Mouse (Mus musculus): ENCODE data around the gene Pbxip1.

The Pbxip1 gene

DNA sequence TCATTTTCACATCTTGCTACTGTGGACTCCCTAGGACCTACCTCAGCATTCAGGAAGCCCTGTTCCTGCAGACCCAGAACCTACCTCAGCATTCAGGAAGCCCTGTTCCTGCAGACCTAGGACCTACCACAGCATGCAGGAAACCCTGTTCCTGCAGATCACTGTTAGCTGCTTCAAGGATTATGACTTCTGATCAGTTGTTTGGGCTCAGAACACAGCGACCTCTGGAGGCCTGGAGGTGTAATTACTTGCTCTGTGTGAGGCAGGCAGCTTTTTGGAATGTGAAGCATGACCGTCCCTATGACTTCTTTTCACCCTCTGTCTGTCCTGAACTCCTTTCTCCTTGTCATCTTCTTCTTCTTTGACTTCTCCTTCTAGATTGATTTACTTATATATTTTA, 45.0 kb downstream of the Pbxip1 start:
- in situ Hi-C loops (cut with MboI, MseI) = loop anchor here (5.0 to 10.0 kb wide), 3 partner anchors 34 to 164 kb away; partner anchors contain the start of gene Adam15

DNA sequence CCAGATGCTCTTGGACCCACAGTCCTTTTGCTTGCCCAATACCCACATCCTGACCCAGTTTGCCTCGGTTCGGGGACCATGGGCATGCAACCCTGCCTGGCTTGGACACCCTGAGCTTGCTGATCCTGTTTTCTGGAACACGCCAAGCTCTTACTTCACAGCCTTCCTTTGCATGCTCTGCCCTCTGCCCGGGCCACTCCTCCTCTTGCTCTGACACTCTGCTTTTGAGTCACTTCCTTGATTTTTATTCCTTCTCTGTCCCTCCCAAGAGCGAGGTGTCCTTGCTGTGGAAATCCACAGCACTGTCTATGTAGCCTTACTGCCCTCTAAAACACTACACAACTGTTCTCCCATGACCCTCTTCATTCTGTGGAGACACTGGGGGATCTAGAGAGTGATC, 45.7 kb downstream of the Pbxip1 start:
- in situ Hi-C loops (cut with MboI, MseI) = loop anchor here (5.0 to 10.0 kb wide), 3 partner anchors 35 to 165 kb away; partner anchors contain the start of gene Adam15

DNA sequence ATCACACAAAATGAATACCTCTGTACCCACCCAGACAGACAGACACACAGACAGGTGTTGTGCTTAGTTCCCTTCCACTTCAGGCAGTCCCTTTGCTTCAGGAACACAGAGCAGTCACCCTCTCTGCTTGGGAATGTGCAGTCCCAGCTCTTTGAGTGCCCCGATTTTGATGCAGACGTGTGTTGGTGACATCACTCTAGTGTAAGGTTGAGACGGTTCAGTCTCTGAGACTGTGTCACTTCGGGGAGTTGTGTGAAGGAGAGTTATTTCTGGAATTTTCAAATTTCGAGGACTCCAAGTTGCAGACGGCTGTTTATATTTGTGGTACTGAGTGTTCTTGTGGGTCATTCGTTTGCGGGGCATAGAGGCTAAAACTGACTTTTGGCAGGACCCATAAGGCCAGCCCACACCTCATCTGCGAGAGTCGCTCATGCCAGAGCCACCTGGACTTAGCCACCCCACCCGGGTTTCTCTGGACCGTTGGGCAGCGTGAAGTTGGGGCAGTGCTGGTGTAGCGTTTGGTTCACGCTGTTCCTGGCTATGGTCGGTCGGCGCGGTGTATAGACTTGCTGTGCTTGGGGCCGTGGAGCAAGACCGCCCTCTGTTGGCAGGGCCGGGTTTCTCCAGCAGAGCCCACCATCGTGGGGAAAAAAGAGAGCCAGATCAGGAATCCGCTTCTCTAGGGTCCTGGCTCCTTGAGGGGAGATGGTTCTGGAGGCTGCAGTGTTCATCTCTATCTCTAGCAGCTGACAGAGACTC, 48.4 kb downstream of the Pbxip1 start:
- in situ Hi-C loops (cut with MboI, MseI) = loop anchor here (5.0 to 10.0 kb wide), 3 partner anchors 38 to 168 kb away; partner anchors contain the start of gene Adam15

DNA sequence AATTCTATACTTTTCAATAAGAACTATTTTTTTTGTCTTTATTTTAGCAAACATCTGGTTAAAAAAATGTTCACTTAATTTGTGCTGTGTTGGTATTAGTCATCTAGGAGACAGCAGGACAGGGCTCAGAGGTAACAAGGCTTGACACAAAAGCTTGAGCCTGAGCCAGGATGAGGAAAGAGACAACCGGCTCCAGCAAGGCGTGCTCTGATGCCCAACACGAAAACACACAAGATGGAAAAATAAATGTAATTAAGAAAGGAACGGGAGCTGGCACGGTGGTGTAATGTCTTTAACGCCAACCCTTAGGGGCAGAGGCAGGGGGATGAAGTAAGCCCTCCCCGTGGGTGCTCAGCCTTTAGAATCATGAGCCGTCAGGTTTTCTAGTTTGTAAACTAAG, 49.6 kb downstream of the Pbxip1 start:
- in situ Hi-C loops (cut with MboI, MseI) = loop anchor here (10.0 kb wide), 1 partner anchor 141 kb away; the partner anchor contains the start of gene Adam15

DNA sequence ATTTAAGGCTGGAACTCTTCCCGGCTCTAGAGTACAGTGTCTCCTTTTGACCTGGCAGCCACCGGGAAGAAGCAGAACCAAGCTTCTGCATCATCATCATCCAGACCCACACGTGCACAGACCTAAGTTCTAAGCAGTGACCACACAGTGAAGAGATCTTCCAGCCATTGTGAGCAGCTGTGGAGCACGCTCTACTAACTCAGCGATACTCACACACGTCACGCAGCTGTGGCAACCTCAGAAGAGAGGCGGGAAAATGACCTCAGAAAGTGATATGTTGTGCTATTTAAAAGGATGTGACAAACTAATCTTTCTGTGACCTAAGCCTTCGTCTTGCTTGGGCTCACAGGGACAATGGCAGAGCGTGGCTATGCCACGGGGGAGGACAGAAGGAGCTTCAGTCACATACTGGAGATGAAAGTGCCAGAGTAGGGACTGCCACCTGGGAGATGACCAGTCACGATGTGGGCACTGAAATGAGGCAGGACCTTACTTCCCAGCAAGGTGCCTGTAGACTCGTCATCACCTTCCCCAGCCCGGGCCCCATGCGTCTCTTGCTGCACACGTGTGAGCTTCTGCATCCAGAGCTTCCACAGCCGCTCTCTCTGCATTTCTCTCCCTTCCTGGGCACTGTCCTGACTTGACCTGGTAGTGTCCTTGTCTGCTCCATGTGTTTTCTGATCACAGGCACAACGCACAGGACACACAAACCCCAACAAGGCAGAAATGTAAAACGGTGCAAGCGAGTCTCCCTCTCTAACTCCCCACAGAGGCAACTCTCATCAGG, 50.6 kb downstream of the Pbxip1 start:
- in situ Hi-C loops (cut with MboI, MseI) = loop anchor here (10.0 kb wide), 1 partner anchor 142 kb away; the partner anchor contains the start of gene Adam15

DNA sequence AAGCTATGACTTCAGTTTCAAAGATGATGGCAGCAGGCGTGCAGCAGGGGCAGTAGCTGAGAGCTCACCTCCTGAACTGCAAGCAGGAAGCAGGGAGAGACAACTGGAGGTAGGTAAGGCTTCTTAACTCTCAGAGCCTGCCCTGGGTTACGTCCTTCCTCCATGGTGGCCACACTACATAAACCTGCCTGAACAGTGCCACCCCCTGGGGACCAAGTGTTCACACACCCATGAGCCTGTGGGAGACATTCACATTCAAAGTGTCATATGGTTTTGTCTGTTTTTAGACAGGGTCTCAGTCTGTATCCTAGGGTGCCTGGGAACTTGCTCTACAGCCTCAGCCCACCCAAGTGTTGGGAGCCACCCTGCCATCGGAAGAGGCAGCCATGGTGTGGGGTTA, 54.3 kb downstream of the Pbxip1 start:
- in situ Hi-C loops (cut with MboI, MseI) = no loop called here

DNA sequence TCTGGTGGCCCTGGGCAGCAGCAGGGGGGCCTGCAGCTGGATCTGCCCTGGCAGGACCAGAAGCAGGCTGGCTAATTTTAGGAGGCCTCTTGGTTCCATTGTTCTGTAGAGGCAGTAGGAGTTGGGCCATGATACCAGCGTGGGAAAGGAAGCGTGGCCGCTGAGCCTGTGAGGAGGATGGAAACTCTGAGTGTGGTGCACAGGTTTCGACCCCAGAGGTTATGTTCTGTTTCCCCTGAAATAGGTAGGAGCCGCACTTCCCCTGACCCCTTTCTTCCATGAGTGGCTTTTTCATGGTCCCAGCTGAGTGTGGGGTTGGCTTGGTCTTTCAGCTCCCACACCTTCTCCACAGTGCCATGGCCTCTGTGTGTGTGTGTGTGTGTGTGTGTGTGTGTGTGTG, 55.1 kb downstream of the Pbxip1 start:
- in situ Hi-C loops (cut with MboI, MseI) = no loop called here

DNA sequence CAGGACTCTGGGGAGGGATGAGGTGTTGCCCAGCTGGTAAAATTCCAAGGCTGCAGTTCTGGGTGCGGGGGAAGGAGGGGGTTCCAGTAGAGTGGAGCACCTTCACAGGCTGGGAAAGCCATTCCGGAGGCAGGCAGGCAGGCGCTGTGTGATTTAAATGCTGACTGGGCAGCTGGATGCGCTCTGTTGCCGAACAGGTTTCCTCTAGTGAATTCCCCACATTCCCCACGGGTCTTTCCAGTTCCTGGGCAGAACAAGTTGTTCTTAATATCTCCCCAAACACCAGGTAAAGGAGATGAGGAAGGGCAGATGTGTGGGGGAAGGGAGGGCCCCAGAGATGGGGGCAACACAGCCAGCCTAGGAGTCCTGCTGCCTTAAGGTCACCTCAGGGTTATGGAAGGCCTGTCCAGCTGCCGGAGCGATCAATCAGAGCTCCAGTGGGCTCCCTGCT, 56.2 kb downstream of the Pbxip1 start:
- in situ Hi-C loops (cut with MboI, MseI) = no loop called here

DNA sequence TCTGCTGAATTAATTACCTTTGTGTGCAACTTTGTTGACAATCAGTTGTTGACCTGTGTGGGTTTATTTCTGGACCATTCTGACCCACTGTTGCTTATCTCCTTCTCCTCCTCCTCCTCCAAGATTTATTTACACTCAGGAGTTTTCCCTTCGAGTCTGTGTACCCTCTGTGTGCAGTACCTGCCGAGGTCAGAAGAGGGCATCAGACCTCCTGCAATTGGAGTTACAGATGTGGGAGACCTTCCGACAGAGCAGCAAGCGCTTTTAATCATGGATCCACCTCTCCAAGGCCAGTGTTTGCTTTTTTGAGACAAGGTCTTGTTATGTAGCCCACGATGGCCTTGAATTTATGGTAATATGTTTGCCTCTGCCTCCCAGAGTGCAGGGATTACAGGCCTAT, 58.1 kb downstream of the Pbxip1 start:
- in situ Hi-C loops (cut with MboI, MseI) = no loop called here

- in situ Hi-C loops (cut with MboI, MseI) = no loop called here
Measured at GRCm38 (mm10) chr3:89496366-89496765, 59.9 kb downstream of the Pbxip1 start.

GRCm38 (mm10) chr3:89499696-89500095, 63.2 kb downstream of the Pbxip1 start:
- in situ Hi-C loops (cut with MboI, MseI) = loop anchor here (25.0 kb wide), 1 partner anchor 188 kb away; no protein-coding TSS in a partner anchor

Measured in regulatory T cell (primary cell).